Mouse (Mus musculus): ENCODE measurements around the gene Fahd1.

DNA sequence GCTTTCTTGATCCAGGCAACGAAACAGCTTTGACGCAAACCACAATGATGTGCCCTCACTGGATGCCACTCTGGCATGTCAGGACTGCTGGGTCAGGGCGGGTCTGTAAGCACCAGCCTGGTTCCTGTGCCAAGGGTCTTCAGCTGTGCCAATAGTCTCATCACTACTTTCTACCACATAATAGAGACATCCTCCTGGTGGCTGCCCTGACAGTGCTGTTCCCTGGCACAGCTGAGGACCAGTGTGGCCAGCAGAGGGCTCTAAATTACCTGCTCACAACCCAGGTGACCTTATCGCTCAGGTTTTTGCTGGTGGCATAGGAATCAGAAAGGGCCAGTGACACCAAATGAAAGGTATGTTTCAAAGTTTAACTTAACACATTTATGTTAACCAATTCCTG lies 9.0 kb downstream of the Fahd1 start:
- TF ChIP-seq CTCF (IDR thresholded peaks at IDR 0.05; ENCODE audit: low read depth) (peak; percentile 90), EP300 (IDR thresholded peaks at IDR 0.05; ENCODE audit: low read depth) (no peak)

All from liver, embryonic 14.5 days (tissue).